Mouse (Mus musculus) olfactory bulb, adult 2 months (tissue): ENCODE results near the gene Gm14391. TPM values are rescaled to one million over a fixed set of nuclear protein-coding genes. Genes with fewer than 3 reads are reported as not detected.
"Not testable (repeated sequence)": the region's sequence is repeated elsewhere in the genome, so short reads cannot be mapped to it uniquely, and the experiment has no call there.

Experiments
- H3K27ac ChIP-seq: fragments of 200-500 bp; 2 replicates; pipeline ENCODE4 v1.5.1; 2012; ENCODE audit warnings: low read depth, low read length; ENCODE audit not compliant: insufficient read depth
- H3K4me1 ChIP-seq: fragments of 200-500 bp; 2 replicates; pipeline ENCODE4 v1.6.1; 2012; ENCODE audit warnings: low read length; ENCODE audit not compliant: control insufficient read depth, insufficient read depth
- H3K4me3 ChIP-seq: fragments of 200-500 bp; 2 replicates; pipeline ENCODE4 v1.5.1; 2012; ENCODE audit warnings: mild to moderate bottlenecking, low read depth, low read length, moderate library complexity; ENCODE audit not compliant: insufficient read depth
- CTCF ChIP-seq: fragments of 200-500 bp; IDR thresholded peaks from 2 replicates; pipeline ENCODE4 v1.5.1; 2012; ENCODE audit warnings: low read depth, mild to moderate bottlenecking, low read length, moderate library complexity; ENCODE audit not compliant: insufficient read depth
- POLR2A ChIP-seq: fragments of 200-500 bp; IDR thresholded peaks from 2 replicates; pipeline ENCODE4 v1.6.1; 2012; ENCODE audit warnings: mild to moderate bottlenecking, low read depth, low read length, moderate library complexity; ENCODE audit not compliant: insufficient read depth
- WGBS: fragments of 180-500 bp; shearing (Covaris S2); methylation state at CpG from one replicate; pipeline ENCODE4 v1.1.7; 2018; 5-methylcytosine and 5-hydroxymethylcytosine counted together
- polyA plus RNA-seq: library from polyadenylated mRNA; stranded (reverse); fragments of >200 nt; gene quantifications from 2 replicates; pipeline ENCODE4 v1.2.4, GENCODE M21; 2012; ENCODE audit warnings: low replicate concordance; ENCODE audit not compliant: missing spikeins, insufficient read depth, insufficient read length

Gene Gm14391
- not detected in 2 replicates for polyA plus RNA-seq

DNA sequence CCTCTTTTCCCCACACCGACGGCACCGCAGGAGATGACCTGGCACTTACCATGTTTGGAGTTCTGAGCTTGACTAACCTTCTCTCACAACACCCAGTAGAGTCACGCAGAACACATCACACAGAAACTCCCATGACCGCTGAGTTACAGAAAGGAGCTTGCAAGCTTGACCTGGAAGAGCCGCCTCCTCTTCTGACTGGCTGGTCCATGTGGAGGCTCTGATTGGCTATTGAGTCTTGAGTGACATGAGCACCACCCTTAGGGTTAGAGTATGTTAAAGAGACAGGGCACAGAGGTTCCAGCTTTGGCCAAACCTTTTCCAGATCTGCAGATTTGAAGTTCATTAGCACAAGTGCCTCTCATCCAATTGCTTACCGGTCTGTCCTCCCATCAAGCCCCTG is at the start of gene Gm14391:
Gm14391 (minus strand) TSS at position 186 of the 400 bp plus-strand sequence.
- H3K27ac ChIP-seq, H3K4me3 ChIP-seq, H3K4me1 ChIP-seq: not testable (repeated sequence)
- no CpG with 5 or more reads among the region's 7 CpGs for WGBS

DNA sequence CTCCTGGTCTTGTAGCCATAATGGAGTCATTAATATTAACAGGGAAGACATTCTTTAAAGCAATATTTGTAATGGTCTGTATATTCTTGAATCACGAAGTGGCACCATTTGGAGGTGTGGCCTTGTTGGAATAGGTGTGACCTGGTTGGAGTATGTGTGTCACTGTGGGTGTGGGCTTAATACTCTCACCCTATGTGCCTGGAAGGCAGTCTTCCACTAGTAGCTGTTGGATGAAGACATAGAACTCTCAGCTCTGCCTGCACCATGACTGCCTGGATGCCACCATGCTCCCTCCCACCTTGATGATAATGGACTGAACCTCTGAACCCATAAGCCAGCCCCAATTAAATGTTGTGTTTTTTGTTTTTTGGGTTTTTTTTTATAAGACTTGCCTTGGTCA is 27.7 kb downstream of the Gm14391 start:
- H3K4me1 ChIP-seq, H3K4me3 ChIP-seq, H3K27ac ChIP-seq: not testable (repeated sequence)
- 47% methylated on average over 1 of the region's 1 CpGs for WGBS

DNA sequence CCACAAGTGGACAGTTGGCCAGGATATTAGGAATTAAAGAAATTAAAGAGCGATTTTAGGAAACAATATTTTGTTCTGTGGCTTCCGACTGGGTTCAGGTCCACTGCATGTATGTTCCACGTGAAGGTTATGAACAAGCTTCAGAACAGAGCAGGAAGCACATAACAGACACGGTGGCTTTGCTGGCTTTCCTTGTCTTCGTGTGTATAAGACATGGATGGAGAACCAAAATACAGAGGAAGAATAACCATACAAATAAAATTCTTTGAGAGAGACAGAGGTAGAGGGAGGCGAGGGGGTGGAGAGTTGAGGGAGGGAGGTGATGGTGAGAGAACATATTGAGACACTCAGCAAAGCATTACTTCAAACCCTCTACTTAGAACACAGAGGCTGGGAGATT is 30.4 kb downstream of the Gm14391 start:
- Histone ChIP-seq H3K27ac (no peak overlapping the region), H3K4me1 (no peaks in the 10 kb centered on the region)
- WGBS, result 87% methylated on average over 6 of the region's 6 CpGs

DNA sequence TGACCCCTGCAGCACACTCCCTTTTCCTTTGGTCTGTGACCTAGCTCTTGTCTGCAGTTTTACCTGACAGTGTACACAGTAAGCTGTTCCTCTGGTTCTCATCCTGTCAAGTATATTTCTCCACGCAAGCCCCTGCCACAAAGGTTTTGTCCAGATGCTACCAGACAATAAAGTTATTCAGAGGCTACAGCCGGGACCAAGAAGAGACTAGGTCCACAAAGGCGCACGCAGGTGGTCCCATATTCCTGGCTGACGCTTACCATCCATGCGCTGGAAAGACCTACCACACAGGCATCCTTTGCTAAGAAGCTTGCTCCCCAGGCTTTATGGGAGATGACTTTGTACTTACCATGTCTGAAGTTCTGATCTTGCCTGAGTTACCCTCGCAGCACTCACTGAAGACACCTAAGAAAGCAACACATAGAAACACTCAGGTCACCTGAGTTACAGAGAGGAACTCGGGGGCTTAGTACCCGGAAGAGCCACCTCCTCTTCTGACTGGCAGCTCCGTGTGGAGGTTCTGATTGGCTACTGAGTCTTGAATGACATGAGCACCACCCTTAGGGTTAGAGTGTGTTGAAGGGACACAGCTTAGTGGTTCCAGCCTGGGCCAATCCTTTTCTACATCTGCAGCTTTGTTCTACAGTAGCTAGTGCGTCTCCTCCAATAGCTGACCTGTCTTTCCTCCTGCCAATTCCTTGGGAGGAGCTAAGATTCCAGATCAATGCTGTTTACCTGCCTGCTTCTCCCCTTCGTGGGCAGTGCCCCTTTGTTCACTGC is 31.1 kb downstream of the Gm14391 start, which contains the start of gene Gm14443:
Gm14443 (minus strand) TSS at position 471 of the 780 bp plus-strand sequence.
- 80% methylated on average over 12 of the region's 12 CpGs for WGBS
- H3K27ac ChIP-seq, H3K4me3 ChIP-seq, H3K4me1 ChIP-seq: not testable (repeated sequence)

More for the DNA sequence above, 30.4 kb downstream of the Gm14391 start:
- TF ChIP-seq CTCF (no peak), POLR2A (no peak)
- H3K4me3 ChIP-seq, result no peak overlapping the region

DNA sequence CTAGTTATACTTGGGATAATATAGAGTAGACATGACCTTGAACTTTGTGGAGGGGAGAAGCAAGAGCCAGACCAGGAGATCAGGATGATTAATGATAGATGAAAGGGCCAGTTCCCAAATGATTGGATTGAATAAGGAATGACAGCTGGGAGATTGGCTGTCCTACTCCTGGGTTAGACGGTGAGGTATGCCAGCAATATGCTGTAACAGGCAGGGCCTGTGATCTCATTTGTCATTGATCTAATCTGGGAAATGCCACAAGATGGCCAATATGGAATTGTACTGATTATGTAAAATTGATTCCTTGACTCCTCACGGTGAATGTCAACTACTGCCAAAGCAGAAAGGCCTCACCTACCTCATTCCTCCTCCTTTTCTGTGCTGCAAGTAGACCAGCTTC is 32.7 kb downstream of the Gm14391 start:
- not testable (repeated sequence) for H3K4me1 ChIP-seq, H3K27ac ChIP-seq, H3K4me3 ChIP-seq
- 92% methylated on average over 2 of the region's 2 CpGs for WGBS

DNA sequence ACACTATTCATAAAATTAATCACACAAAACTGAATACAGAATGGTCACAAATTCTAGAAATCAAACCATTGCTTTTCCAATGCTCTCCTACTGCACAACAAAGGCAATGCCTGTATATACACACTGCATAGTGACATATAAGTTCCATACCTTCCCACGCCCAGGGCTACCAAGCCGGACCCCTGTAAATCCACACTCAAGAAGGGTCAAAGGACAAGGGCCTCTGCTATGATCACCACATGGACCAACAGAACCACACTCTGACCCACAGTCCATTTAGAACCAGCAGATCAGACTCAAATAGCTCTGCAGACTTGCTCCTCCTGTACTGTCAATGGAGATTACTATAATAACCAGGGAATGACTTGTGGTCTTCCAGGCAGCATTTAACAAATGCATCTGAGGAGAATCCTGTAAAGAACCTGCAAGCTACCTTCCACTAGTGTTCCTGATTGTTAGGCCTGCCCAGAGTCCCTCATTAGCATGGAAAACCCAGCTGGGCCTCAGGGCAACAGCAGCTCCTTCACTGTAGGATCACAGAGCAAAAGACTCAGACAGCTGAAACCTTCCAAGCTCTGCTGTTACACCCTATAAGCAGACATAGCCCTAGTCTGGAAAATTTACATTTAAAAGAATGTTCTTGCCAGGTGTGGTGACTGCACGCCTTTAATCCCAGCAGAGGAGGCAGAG is 33.7 kb downstream of the Gm14391 start:
- H3K27ac ChIP-seq, H3K4me1 ChIP-seq, H3K4me3 ChIP-seq: not testable (repeated sequence)
- WGBS, result 87% methylated on average over 3 of the region's 3 CpGs

DNA sequence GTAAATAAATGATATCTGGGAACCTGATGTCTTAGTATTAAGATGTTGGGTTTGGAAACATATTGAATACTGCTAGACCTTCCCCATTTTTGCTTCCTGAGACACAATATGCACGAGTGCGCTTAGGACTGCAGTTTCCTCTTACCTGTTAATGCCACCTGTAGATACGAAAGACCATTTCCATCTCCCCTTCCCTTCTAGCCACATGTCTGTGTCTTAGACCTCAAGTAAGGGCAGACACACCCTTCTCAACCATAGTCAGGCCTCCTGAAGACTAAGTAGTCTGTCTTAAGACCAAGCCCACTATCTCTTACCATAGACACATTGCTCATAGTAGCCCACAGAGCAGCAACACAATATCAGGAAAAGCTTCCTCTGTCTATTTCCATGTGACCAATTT is 34.6 kb downstream of the Gm14391 start:
- TF ChIP-seq CTCF, result no peak
- TF ChIP-seq POLR2A, result no peak
- Histone ChIP-seq H3K4me1 (no peaks in the 10 kb centered on the region), H3K4me3 (no peak overlapping the region), H3K27ac (no peak overlapping the region)
- 87% methylated on average over 3 of the region's 3 CpGs for WGBS

DNA sequence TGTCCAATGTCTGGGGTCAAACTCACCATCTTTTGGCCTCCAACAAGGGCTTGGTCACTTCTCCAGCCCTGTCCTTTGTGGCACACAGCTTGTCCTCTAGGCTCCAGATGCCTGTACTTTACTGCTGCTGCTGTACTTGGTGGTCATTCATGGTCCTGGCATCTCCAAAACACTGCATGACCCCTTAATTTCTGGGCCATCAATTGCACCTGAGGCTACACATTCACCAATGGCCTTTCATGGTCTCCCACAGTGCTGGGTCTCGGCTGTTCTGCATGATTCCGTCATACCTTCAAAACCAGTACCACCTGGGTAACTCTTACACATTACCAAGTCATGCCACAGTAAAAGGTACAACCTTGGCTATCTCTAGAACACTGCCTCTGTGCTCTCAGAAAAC is 39.8 kb downstream of the Gm14391 start:
- H3K4me3 ChIP-seq, H3K4me1 ChIP-seq, H3K27ac ChIP-seq: not testable (repeated sequence)
- WGBS, result 79% methylated on average over 2 of the region's 2 CpGs

DNA sequence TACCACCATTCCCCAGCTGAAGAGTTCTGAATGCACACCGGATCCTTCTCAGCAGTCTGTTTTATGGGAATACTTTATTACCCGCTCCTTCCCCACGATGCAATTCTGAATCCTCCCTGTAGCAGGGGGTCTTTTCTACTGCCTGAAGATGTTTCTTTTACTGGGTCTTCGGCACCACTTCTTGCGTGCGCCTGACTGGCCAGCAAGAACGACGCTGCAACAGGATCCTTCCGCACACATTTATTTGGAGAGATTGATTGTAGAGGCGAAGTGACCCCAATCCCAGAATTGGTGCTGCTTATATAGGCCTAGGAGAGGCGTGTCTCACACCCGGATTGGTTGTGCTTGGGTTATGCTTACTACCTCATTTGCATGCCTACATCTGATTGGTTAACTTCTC is 41.6 kb downstream of the Gm14391 start:
- H3K4me3 ChIP-seq, H3K27ac ChIP-seq, H3K4me1 ChIP-seq: not testable (repeated sequence)
- WGBS, result 93% methylated on average over 12 of the region's 12 CpGs

DNA sequence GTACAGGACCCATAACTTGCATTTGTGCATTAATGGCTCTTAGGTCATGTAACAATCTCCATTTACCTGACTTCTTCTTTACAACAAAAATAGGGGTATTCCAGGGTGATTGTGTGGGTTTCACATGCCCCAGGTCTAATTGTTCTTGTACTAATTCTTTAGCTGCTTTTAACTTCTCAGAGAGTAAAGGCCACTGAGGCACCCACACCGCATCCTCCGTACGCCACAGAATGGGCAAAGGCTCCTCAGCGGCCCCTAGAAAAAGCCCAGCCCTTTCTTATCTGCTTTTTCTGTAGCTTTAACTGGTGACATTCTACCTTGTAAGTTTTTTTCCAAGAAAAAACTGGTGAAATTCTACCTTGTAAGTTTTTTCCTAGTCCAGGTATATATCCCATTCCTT is 45.3 kb downstream of the Gm14391 start:
- H3K4me1 ChIP-seq, H3K4me3 ChIP-seq, H3K27ac ChIP-seq: not testable (repeated sequence)
- WGBS, result 90% methylated on average over 4 of the region's 4 CpGs
